Mouse (Mus musculus): Measurements from ENCODE around the gene Tsfm. TPM values are rescaled to one million over a fixed set of nuclear protein-coding genes. Genes with fewer than 3 reads are reported as not detected.
"Not testable (repeated sequence)": the region's sequence is repeated elsewhere in the genome, so short reads cannot be mapped to it uniquely, and the experiment has no call there.

Tsfm gene
- total RNA-seq, 2 experiments from 2014 or later, result 20.4 to 22.4 TPM

- DNase-seq (ENCODE audit: low spot score), result no peak
Observed at GRCm38 (mm10) chr10:127063913-127064870, 33.6 kb upstream of the Tsfm start.

- DNase-seq (ENCODE audit: low spot score), result peak; percentile 97
Observed at GRCm38 (mm10) chr10:127063239-127063872, 32.7 kb upstream of the Tsfm start, which contains the start of gene Cdk4. TSS of gene Cdk4 (plus strand) at chr10:127063534.

GRCm38 (mm10) chr10:127062503-127062902 lies 31.9 kb upstream of the Tsfm start:
- no peak for DNase-seq (ENCODE audit: low spot score)

- DNase-seq (ENCODE audit: low spot score), result not testable (repeated sequence)
Observed at GRCm38 (mm10) chr10:127062101-127062500, 31.5 kb upstream of the Tsfm start.

- DNase-seq (ENCODE audit: low spot score), result no peak
Observed at GRCm38 (mm10) chr10:127061513-127061912, 30.9 kb upstream of the Tsfm start.

- no peak for DNase-seq (ENCODE audit: low spot score)
Observed at GRCm38 (mm10) chr10:127061085-127061484, 30.4 kb upstream of the Tsfm start.

GRCm38 (mm10) chr10:127059968-127060916 lies 29.6 kb upstream of the Tsfm start, which contains the start of gene March9:
TSS of gene March9 (minus strand) at chr10:127060184.
- peak; percentile 37 for DNase-seq (ENCODE audit: low spot score)

- no peak for DNase-seq (ENCODE audit: low spot score)
Observed at GRCm38 (mm10) chr10:127059174-127059967, 28.7 kb upstream of the Tsfm start.

- no peak for DNase-seq (ENCODE audit: low spot score)
Observed at GRCm38 (mm10) chr10:127058708-127059107, 28.1 kb upstream of the Tsfm start.

- DNase-seq (ENCODE audit: low spot score), result peak; percentile 74
Observed at GRCm38 (mm10) chr10:127058161-127058560, 27.5 kb upstream of the Tsfm start.

- no peak for DNase-seq (ENCODE audit: low spot score)
Observed at GRCm38 (mm10) chr10:127056490-127056889, 25.9 kb upstream of the Tsfm start.

GRCm38 (mm10) chr10:127055406-127055805 lies 24.8 kb upstream of the Tsfm start:
- no peak for DNase-seq (ENCODE audit: low spot score)

- no peak for DNase-seq (ENCODE audit: low spot score)
Observed at GRCm38 (mm10) chr10:127054646-127055045, 24.0 kb upstream of the Tsfm start.

- no peak for DNase-seq (ENCODE audit: low spot score)
Observed at GRCm38 (mm10) chr10:127050119-127050474, 19.5 kb upstream of the Tsfm start.

GRCm38 (mm10) chr10:127049395-127050118 lies 18.9 kb upstream of the Tsfm start:
- DNase-seq (ENCODE audit: low spot score), result no peak

GRCm38 (mm10) chr10:127048608-127049394 lies 18.2 kb upstream of the Tsfm start:
- no peak for DNase-seq (ENCODE audit: low spot score)

GRCm38 (mm10) chr10:127047954-127048353 lies 17.3 kb upstream of the Tsfm start, which contains the start of gene Cyp27b1:
TSS of gene Cyp27b1 (plus strand) at chr10:127048250.
- DNase-seq (ENCODE audit: low spot score), result no peak

GRCm38 (mm10) chr10:127043187-127043586 lies 12.5 kb upstream of the Tsfm start:
- DNase-seq (ENCODE audit: low spot score), result no peak
